Mouse (Mus musculus) G1E (cell line): ENCODE data around the gene Cadm2. TPM values are rescaled to one million over a fixed set of nuclear protein-coding genes. Genes with fewer than 3 reads are reported as not detected.

ENCODE experiments used
- ATAC-seq: 2 replicates; pipeline ENCODE4 v1.8.0; 2016; ENCODE audit warnings: mild to moderate bottlenecking; ENCODE audit not compliant: insufficient number of reproducible peaks, poor library complexity, low FRiP score, severe bottlenecking; ENCODE audit errors: extremely low read depth
- DNase-seq: peaks from one replicate; pipeline ENCODE4 v3.0.0; 2012; ENCODE audit warnings: low spot score
- H3K27me3 ChIP-seq: 2 replicates; pipeline ENCODE4 v1.6.1; 2012; ENCODE audit warnings: mild to moderate bottlenecking, low read length, inconsistent platforms; ENCODE audit not compliant: insufficient read depth
- H3K36me3 ChIP-seq: replicated peaks from 2 replicates; pipeline ENCODE3; 2012; ENCODE audit warnings: mild to moderate bottlenecking, inconsistent platforms
- H3K4me1 ChIP-seq: 2 replicates; pipeline ENCODE4 v1.6.1; 2012; ENCODE audit warnings: low read depth, low read length, inconsistent platforms, mixed read lengths; ENCODE audit not compliant: insufficient read depth
- H3K4me3 ChIP-seq: 2 replicates; pipeline ENCODE4 v1.5.1; 2012; ENCODE audit warnings: low read depth, mild to moderate bottlenecking, inconsistent platforms, low read length, moderate library complexity, mixed read lengths
- H3K9me3 ChIP-seq: replicated peaks from 2 replicates; pipeline ENCODE4 v1.6.1; 2012; ENCODE audit warnings: inconsistent platforms
- CTCF ChIP-seq: IDR thresholded peaks from 2 replicates; pipeline ENCODE4 v1.5.1; 2012; ENCODE audit warnings: low read depth, low read length, inconsistent platforms, mixed read lengths
- GATA1 ChIP-seq: IDR thresholded peaks from 2 replicates; pipeline ENCODE4 v1.6.1; 2012; ENCODE audit warnings: borderline replicate concordance, low read length, inconsistent platforms, mixed read lengths
- GATA2 ChIP-seq: IDR thresholded peaks from 2 replicates; pipeline ENCODE4 v1.6.1; 2012; ENCODE audit warnings: low read depth, low read length, inconsistent platforms, borderline replicate concordance
- POLR2AphosphoS5 ChIP-seq: IDR thresholded peaks from 2 replicates; pipeline ENCODE4 v1.6.1; 2012; ENCODE audit warnings: low read depth, low read length, inconsistent platforms; ENCODE audit not compliant: insufficient replicate concordance
- TAL1 ChIP-seq: conservative IDR thresholded peaks from 2 replicates; pipeline ENCODE4 v1.6.1; 2012; ENCODE audit warnings: low read depth, low read length, inconsistent platforms, mixed read lengths
- polyA plus RNA-seq: library from polyadenylated mRNA; stranded (reverse); fragments of >175 nt; gene quantifications from 2 replicates; pipeline ENCODE4 v1.2.3, GENCODE M21; 2012
- total RNA-seq, 2 experiments: library from RNA; stranded (forward) in 1 of 2; stranded (reverse) in 1 of 2; fragments of 200-1000 nt in 1 of 2; fragments of >200 nt in 1 of 2; fragmentation: Nextera tagmentation in 1 of 2; gene quantifications; 2 replicates each; pipeline ENCODE4 v1.2.3; 2014 to 2017

Cadm2 gene
- total and polyA plus RNA-seq, 3 experiments: 0.05 TPM; not detected in 2

DNA sequence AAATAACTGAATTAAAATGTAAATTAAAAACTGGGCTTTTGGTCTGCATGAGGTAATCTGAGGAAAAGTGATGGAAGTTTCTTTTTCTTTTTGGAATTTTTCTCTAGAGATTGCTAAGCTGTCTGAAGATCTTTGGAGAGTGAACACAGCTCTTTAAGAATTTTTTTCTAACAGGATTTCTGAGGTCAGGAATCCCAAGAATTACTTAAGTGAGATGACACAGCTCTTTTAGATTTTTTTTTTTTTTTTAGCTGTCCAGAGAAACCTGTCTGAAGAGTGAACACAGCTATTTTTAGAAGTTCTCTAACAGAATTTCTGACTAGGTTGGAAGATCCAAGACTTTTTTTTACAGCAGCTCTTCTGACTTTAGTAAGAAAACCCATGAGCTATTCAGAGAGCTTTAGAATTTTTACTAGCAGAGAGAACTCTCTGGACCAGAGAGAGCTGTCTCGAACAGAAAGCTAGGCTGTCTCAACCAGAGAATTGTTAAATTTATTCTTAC lies 699.2 kb downstream of the Cadm2 start:
- H3K9me3 ChIP-seq: 0 out of 2 replicates have a peak, but pooled peaks cover 4% of the 10 kb centered on the region

DNA sequence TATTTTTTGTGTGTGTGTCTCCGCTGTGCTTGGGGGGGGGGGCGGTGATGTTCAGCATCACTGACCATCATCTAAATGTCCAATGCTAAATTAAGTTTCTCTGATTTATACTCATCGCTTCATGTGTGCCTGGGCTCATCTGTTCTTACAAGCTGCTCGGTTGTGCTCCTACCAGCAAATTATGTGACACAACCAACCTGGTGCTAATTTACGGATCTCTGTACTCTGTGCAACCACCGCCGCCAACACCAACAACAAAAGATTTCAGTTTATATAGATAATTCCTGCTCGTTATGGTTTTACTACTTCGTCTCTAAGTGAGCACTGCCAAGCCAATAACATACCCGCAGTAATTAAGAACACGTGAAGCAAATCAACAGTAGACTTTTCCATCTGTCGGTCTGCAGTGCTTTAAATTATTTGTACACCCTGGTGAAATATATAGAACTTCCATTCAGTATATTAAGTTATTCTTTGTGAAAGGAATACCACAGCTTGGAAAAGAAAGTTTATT lies 700.8 kb downstream of the Cadm2 start:
- ATAC-seq (no peak), DNase-seq (no peak)
- no peaks in the 10 kb centered on the region for H3K36me3 ChIP-seq
- no peak for TF ChIP-seq GATA1
- no peak for TF ChIP-seq GATA2
- no peak for TF ChIP-seq CTCF
- no peak for TF ChIP-seq POLR2AphosphoS5
- TF ChIP-seq TAL1: no peak
- no peaks in the 10 kb centered on the region for H3K4me1 ChIP-seq
- H3K9me3 ChIP-seq: 0 out of 2 replicates have a peak, but pooled peaks cover 4% of the 10 kb centered on the region
- no peaks in the 10 kb centered on the region for H3K27me3 ChIP-seq
- H3K4me3 ChIP-seq: no peak overlapping the region

More for the DNA sequence above, 699.2 kb downstream of the Cadm2 start:
- TF ChIP-seq TAL1: no peak
- no peak for TF ChIP-seq GATA2
- no peak for TF ChIP-seq GATA1
- no peak for TF ChIP-seq POLR2AphosphoS5
- no peak for TF ChIP-seq CTCF
- DNase-seq (no peak), ATAC-seq (no peak)
- H3K27me3 ChIP-seq: no peaks in the 10 kb centered on the region
- H3K4me1 ChIP-seq: no peaks in the 10 kb centered on the region
- H3K4me3 ChIP-seq: no peak overlapping the region
- H3K36me3 ChIP-seq: no peaks in the 10 kb centered on the region

DNA sequence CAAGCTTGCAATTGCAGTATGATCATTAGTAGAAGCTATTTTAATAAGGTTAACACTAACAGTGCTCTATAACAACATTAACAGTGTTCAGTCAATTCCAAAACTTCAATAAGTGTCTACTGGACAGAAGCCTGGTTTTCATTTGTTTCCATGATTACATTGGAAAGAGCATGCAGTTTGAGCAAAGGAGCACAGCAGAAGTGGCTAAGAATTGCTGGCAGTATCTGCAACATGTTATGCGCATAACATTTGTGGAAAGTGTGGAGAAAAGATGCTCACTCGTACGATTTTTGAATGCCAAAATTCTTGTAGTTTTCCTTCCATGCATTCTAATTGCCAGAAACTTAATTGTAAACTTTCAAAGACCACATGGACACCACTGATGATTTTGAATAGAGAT lies 718.9 kb downstream of the Cadm2 start:
- no peaks in the 10 kb centered on the region for H3K36me3 ChIP-seq
- H3K4me3 ChIP-seq: no peak overlapping the region
- no peaks in the 10 kb centered on the region for H3K9me3 ChIP-seq
- H3K4me1 ChIP-seq: no peaks in the 10 kb centered on the region
- TF ChIP-seq CTCF (no peak), GATA2 (no peak), GATA1 (no peak), POLR2AphosphoS5 (no peak), TAL1 (no peak)
- DNase-seq: no peak
- H3K27me3 ChIP-seq: no peaks in the 10 kb centered on the region
- ATAC-seq: no peak

- DNase-seq (no peak), ATAC-seq (no peak)
- Histone ChIP-seq H3K9me3 (no peaks in the 10 kb centered on the region), H3K27me3 (no peaks in the 10 kb centered on the region), H3K4me1 (no peaks in the 10 kb centered on the region), H3K4me3 (no peak overlapping the region), H3K36me3 (no peaks in the 10 kb centered on the region)
- TF ChIP-seq GATA2 (no peak), CTCF (no peak), GATA1 (no peak), TAL1 (no peak), POLR2AphosphoS5 (no peak)
These were observed 720.0 kb downstream of the Cadm2 start for GRCm38 (mm10) chr16:66900664-66901063.

GRCm38 (mm10) chr16:66892359-66892758 lies 728.3 kb downstream of the Cadm2 start:
- Histone ChIP-seq H3K4me3 (no peak overlapping the region), H3K27me3 (no peaks in the 10 kb centered on the region), H3K36me3 (no peaks in the 10 kb centered on the region), H3K9me3 (0 out of 2 replicates have a peak, but pooled peaks cover 4% of the 10 kb centered on the region), H3K4me1 (no peaks in the 10 kb centered on the region)
- TF ChIP-seq GATA1 (no peak), POLR2AphosphoS5 (no peak), CTCF (no peak)
- ATAC-seq (no peak), DNase-seq (no peak)

DNA sequence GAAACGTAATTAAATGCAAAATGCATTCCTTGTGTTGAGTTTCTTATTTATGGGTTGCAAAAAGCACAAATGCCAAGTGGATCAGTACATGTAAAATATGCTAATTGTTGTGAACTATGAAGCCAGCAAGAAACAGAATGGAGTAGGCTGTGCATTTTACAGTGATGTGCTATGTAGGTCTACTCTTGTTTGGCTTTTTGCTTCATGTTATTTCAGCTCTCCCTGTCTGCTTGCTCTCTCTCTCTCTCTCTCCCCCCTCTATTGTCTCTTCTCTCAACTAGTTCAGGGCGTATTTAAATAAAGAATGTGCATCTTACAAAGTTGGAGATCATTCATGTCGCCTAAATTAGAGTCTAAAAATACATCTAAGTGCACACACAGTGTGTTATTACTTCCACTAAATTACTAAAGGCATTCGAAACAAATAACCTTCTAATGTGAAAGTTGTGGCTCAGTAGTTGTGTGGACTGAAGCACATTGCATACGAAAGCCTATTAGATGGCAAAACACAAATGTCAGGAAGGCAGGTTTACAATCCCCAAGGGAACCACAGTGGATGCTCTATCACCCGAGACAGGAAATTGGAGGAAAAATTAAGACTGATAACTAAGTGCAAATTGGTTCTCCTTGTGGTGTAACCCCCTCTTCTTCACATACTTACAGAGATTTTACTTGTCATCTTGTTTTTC lies 729.0 kb downstream of the Cadm2 start:
- DNase-seq (no peak), ATAC-seq (no peak)
- H3K27me3 ChIP-seq: no peaks in the 10 kb centered on the region
- no peaks in the 10 kb centered on the region for H3K36me3 ChIP-seq
- no peak overlapping the region for H3K4me3 ChIP-seq
- 0 out of 2 replicates have a peak, but pooled peaks cover 4% of the 10 kb centered on the region for H3K9me3 ChIP-seq
- TF ChIP-seq POLR2AphosphoS5: no peak
- TF ChIP-seq TAL1: no peak
- TF ChIP-seq GATA1: no peak
- TF ChIP-seq CTCF: no peak
- TF ChIP-seq GATA2: no peak
- no peaks in the 10 kb centered on the region for H3K4me1 ChIP-seq
